Mouse (Mus musculus) myocyte (in vitro differentiated cells): ENCODE measurements around the gene Tmem207.

Experiments used
- E2F4 ChIP-seq: IDR thresholded peaks from one replicate; pipeline ENCODE4 v1.6.1; 2011; ENCODE audit warnings: mild to moderate bottlenecking, control low read depth, moderate library complexity; ENCODE audit not compliant: insufficient read depth
- MAX ChIP-seq: IDR thresholded peaks from one replicate; pipeline ENCODE4 v1.6.1; 2011; ENCODE audit warnings: low read depth, mild to moderate bottlenecking, control low read depth
- MYOD1 ChIP-seq, 3 experiments: IDR thresholded peaks; one replicate each; pipeline ENCODE4 v1.6.1; 2011; ENCODE audit warnings: control low read depth in 2 of 3, low read depth in 2 of 3, mild to moderate bottlenecking in 2 of 3, moderate library complexity in 1 of 3; ENCODE audit not compliant: insufficient read length in 2 of 3, control insufficient read depth in 1 of 3
- MYOG ChIP-seq, 3 experiments: IDR thresholded peaks; one replicate each; pipeline ENCODE4 v1.6.1; 2011; ENCODE audit warnings: control low read depth in 2 of 3, low read depth in 2 of 3, mild to moderate bottlenecking in 2 of 3; ENCODE audit not compliant: insufficient read length in 2 of 3, control insufficient read depth in 1 of 3, insufficient read depth in 1 of 3
- POLR2A ChIP-seq: IDR thresholded peaks from one replicate; pipeline ENCODE4 v1.6.1; 2011; ENCODE audit warnings: low read depth, mild to moderate bottlenecking, control low read depth, moderate library complexity; ENCODE audit not compliant: insufficient read length
- POLR2AphosphoS2 ChIP-seq: IDR thresholded peaks from one replicate; pipeline ENCODE4 v1.6.1; 2011; ENCODE audit warnings: low read depth, control low read depth; ENCODE audit not compliant: insufficient read length
- REST ChIP-seq: IDR thresholded peaks from one replicate; pipeline ENCODE4 v1.6.1; 2011; ENCODE audit warnings: mild to moderate bottlenecking, control low read depth, moderate library complexity; ENCODE audit not compliant: insufficient read depth, insufficient read length
- TCF12 ChIP-seq: IDR thresholded peaks from one replicate; pipeline ENCODE4 v1.6.1; 2011; ENCODE audit warnings: mild to moderate bottlenecking, control low read depth; ENCODE audit not compliant: poor library complexity, insufficient read depth, severe bottlenecking
- USF1 ChIP-seq: IDR thresholded peaks from one replicate; pipeline ENCODE4 v1.6.1; 2011; ENCODE audit warnings: low read depth, mild to moderate bottlenecking, control low read depth, moderate library complexity

DNA sequence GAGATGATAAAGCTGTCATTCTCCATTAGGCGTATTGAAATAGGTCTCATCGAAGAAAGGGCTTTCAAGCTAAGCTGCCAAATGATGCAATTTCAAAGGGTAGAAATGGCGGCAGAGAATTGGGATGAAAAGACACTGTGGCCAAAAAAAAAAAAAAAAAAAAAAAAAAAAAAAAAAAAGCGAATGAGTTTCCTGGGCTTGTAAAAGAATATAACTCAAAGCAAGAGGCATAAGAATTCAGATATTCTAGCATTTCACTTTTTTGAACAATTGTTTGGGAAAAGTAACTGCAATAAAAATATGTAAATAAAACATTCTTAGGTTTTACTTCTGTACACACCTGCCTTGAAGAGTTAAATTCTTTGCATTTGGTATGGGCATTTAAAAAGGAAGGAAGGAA lies 60.0 kb downstream of the Tmem207 start:
- no peak for TF ChIP-seq POLR2A
- TF ChIP-seq E2F4 = no peak
- TF ChIP-seq REST = no peak
- no peak for TF ChIP-seq USF1
- no peak for TF ChIP-seq MYOD1 (IDR thresholded peaks at IDR 0.05; ENCODE audit: control insufficient read depth in 1 of 3, insufficient read length in 2 of 3, low read depth in 2 of 3)
- TF ChIP-seq POLR2AphosphoS2 = no peak
- no peak for TF ChIP-seq TCF12
- no peak for TF ChIP-seq MYOG (IDR thresholded peaks at IDR 0.05; ENCODE audit: control insufficient read depth in 1 of 3, insufficient read depth in 1 of 3, insufficient read length in 2 of 3, low read depth in 2 of 3)
- no peak for TF ChIP-seq MAX
